Mouse (Mus musculus) liver, adult 2 months (tissue): ENCODE data around the gene Fam181b.

Experiments
- CTCF ChIP-seq: fragments of 200-500 bp; IDR thresholded peaks from 2 replicates; pipeline ENCODE4 v1.5.1; 2011; ENCODE audit warnings: low read depth, low read length, control low read depth
- POLR2A ChIP-seq: fragments of 200-500 bp; IDR thresholded peaks from 2 replicates; pipeline ENCODE4 v1.6.1; 2011; ENCODE audit warnings: low read length, control low read depth; ENCODE audit not compliant: insufficient read depth; ENCODE audit errors: extremely low read depth

GRCm38 (mm10) chr7:93060831-93061230, 18.8 kb upstream of the Fam181b start:
- TF ChIP-seq CTCF (no peak), POLR2A (no peak)
